Mouse (Mus musculus) G1E (cell line): ENCODE results near the gene Ptpn13. TPM values are rescaled to one million over a fixed set of nuclear protein-coding genes. Genes with fewer than 3 reads are reported as not detected.

Experiments used
- ATAC-seq: 2 replicates; pipeline ENCODE4 v1.8.0; 2016; ENCODE audit warnings: mild to moderate bottlenecking; ENCODE audit not compliant: insufficient number of reproducible peaks, poor library complexity, low FRiP score, severe bottlenecking; ENCODE audit errors: extremely low read depth
- DNase-seq: peaks from one replicate; pipeline ENCODE4 v3.0.0; 2012; ENCODE audit warnings: low spot score
- H3K27me3 ChIP-seq: 2 replicates; pipeline ENCODE4 v1.6.1; 2012; ENCODE audit warnings: mild to moderate bottlenecking, low read length, inconsistent platforms; ENCODE audit not compliant: insufficient read depth
- H3K36me3 ChIP-seq: replicated peaks from 2 replicates; pipeline ENCODE3; 2012; ENCODE audit warnings: mild to moderate bottlenecking, inconsistent platforms
- H3K4me1 ChIP-seq: 2 replicates; pipeline ENCODE4 v1.6.1; 2012; ENCODE audit warnings: low read depth, low read length, inconsistent platforms, mixed read lengths; ENCODE audit not compliant: insufficient read depth
- H3K4me3 ChIP-seq: 2 replicates; pipeline ENCODE4 v1.5.1; 2012; ENCODE audit warnings: low read depth, mild to moderate bottlenecking, inconsistent platforms, low read length, moderate library complexity, mixed read lengths
- H3K9me3 ChIP-seq: replicated peaks from 2 replicates; pipeline ENCODE4 v1.6.1; 2012; ENCODE audit warnings: inconsistent platforms
- CTCF ChIP-seq: IDR thresholded peaks from 2 replicates; pipeline ENCODE4 v1.5.1; 2012; ENCODE audit warnings: low read depth, low read length, inconsistent platforms, mixed read lengths
- GATA1 ChIP-seq: IDR thresholded peaks from 2 replicates; pipeline ENCODE4 v1.6.1; 2012; ENCODE audit warnings: borderline replicate concordance, low read length, inconsistent platforms, mixed read lengths
- GATA2 ChIP-seq: IDR thresholded peaks from 2 replicates; pipeline ENCODE4 v1.6.1; 2012; ENCODE audit warnings: low read depth, low read length, inconsistent platforms, borderline replicate concordance
- POLR2AphosphoS5 ChIP-seq: IDR thresholded peaks from 2 replicates; pipeline ENCODE4 v1.6.1; 2012; ENCODE audit warnings: low read depth, low read length, inconsistent platforms; ENCODE audit not compliant: insufficient replicate concordance
- TAL1 ChIP-seq: conservative IDR thresholded peaks from 2 replicates; pipeline ENCODE4 v1.6.1; 2012; ENCODE audit warnings: low read depth, low read length, inconsistent platforms, mixed read lengths
- polyA plus RNA-seq: library from polyadenylated mRNA; stranded (reverse); fragments of >175 nt; gene quantifications from 2 replicates; pipeline ENCODE4 v1.2.3, GENCODE M21; 2012
- total RNA-seq, 2 experiments: library from RNA; stranded (forward) in 1 of 2; stranded (reverse) in 1 of 2; fragments of 200-1000 nt in 1 of 2; fragments of >200 nt in 1 of 2; fragmentation: Nextera tagmentation in 1 of 2; gene quantifications; 2 replicates each; pipeline ENCODE4 v1.2.3; 2014 to 2017

The Ptpn13 gene
- total and polyA plus RNA-seq, 3 experiments, result 0.27 TPM; not detected in 2

- ATAC-seq, result no peak
- no peak overlapping the region for H3K4me3 ChIP-seq
- TF ChIP-seq TAL1 (no peak), GATA1 (no peak), CTCF (no peak), GATA2 (no peak), POLR2AphosphoS5 (no peak)
- no peaks in the 10 kb centered on the region for H3K4me1 ChIP-seq
- H3K36me3 ChIP-seq, result no peaks in the 10 kb centered on the region
- peaks cover 39% of the 10 kb centered on the region for H3K9me3 ChIP-seq
- no peak for DNase-seq
- no peaks in the 10 kb centered on the region for H3K27me3 ChIP-seq
Observed at GRCm38 (mm10) chr5:103448470-103448869, 23.5 kb downstream of the Ptpn13 start.

DNA sequence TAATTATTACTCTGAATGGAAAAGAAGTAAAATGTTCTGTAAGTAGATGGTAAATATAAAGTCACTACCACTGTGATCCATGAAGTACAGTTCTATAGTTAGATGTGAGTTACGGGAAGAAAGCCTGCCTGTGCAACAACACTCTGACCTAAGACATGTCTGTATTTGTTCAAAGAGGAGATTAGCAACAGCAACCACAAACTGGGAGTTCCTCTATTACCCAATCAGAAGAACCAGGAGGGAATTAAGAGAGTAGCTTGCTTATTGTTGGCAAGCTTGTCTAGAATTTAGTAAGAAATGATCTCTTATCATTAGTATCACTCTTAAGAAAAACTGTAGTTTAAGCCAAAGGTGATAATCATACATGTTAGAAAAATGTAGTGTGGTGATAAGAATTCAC, 25.7 kb downstream of the Ptpn13 start:
- Histone ChIP-seq H3K4me3 (no peak overlapping the region), H3K27me3 (no peaks in the 10 kb centered on the region), H3K36me3 (no peaks in the 10 kb centered on the region), H3K4me1 (no peaks in the 10 kb centered on the region), H3K9me3 (peaks cover 40% of the 10 kb centered on the region)
- TF ChIP-seq CTCF (no peak), POLR2AphosphoS5 (no peak), GATA2 (no peak), TAL1 (no peak), GATA1 (no peak)
- no peak for DNase-seq
- no peak for ATAC-seq

DNA sequence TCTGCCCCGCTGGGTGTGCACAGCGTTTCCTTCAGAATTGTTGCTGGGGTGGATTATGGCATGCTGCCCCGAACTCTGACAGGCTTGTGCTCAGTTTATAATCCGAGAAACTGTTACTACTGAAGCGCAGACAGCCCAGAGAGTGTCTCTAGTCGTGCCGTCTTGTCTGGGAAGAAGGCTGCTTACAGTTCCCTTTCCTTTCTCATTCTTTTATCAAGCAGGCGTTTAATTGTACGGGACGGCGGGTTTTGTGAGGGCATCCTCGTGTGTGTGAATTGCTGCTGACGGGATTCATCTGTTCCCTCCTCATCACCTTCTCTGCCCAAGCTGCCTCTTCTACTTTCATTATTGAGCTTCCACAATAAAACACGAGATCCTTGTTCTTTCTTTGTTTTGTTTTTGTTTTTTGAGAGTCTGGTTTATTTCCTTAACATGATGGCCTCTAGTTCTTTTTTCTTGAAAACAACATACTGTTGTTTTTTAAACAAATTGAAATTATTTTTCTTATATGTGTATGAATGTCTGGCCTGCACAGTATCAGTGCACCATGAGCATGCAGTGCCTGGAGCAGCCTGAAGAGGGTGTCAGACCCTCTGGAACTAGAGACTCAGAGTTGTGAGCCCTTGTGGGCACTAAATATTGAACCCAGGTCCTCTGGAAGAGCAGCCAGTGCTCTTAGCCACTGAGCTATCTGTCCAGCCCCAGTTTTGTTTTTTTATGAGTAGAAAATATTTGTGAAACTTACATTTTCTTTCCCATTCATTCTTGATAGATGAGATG, 28.6 kb downstream of the Ptpn13 start:
- no peaks in the 10 kb centered on the region for H3K4me1 ChIP-seq
- DNase-seq (no peak), ATAC-seq (no peak)
- no peak overlapping the region for H3K4me3 ChIP-seq
- TF ChIP-seq TAL1, result no peak
- no peak for TF ChIP-seq POLR2AphosphoS5
- no peak for TF ChIP-seq CTCF
- TF ChIP-seq GATA1, result no peak
- TF ChIP-seq GATA2, result no peak
- H3K27me3 ChIP-seq, result no peaks in the 10 kb centered on the region
- H3K9me3 ChIP-seq, result peaks cover 26% of the 10 kb centered on the region
- no peaks in the 10 kb centered on the region for H3K36me3 ChIP-seq

DNA sequence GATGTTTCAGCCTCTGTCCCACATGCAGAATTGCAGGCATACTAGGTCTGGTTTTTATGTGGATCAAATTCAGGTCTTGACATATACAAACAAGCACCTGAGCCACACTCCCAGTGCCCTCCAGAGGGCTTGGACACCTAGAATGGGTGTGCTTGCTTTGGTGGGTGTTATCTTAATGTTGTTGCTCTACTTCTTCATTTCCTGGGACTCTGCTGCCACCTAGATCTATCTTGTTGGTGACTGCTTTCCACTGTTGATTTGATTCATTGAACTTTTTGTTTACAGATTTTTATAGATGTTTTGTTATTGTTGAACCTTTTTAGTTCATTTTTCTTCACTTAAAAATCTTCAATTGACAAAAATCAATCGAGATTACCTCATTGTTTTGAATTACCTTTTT, 31.8 kb downstream of the Ptpn13 start:
- no peak for ATAC-seq
- H3K27me3 ChIP-seq, result no peaks in the 10 kb centered on the region

GRCm38 (mm10) chr5:103458411-103458810, 33.4 kb downstream of the Ptpn13 start:
- no peaks in the 10 kb centered on the region for H3K36me3 ChIP-seq
- TF ChIP-seq CTCF, result no peak
- no peak for TF ChIP-seq GATA1
- TF ChIP-seq TAL1, result no peak
- no peak for TF ChIP-seq GATA2
- no peak for TF ChIP-seq POLR2AphosphoS5
- no peak for DNase-seq
- peaks cover 43% of the 10 kb centered on the region for H3K9me3 ChIP-seq
- H3K27me3 ChIP-seq, result no peaks in the 10 kb centered on the region
- no peaks in the 10 kb centered on the region for H3K4me1 ChIP-seq
- no peak overlapping the region for H3K4me3 ChIP-seq
- no peak for ATAC-seq

More for the DNA sequence above, 31.8 kb downstream of the Ptpn13 start:
- H3K4me3 ChIP-seq, result no peak overlapping the region
- H3K4me1 ChIP-seq, result no peaks in the 10 kb centered on the region
- H3K36me3 ChIP-seq, result no peaks in the 10 kb centered on the region
- TF ChIP-seq GATA1 (no peak), TAL1 (no peak)
- peaks cover 34% of the 10 kb centered on the region for H3K9me3 ChIP-seq
- no peak for DNase-seq

- DNase-seq (no peak), ATAC-seq (no peak)
- no peak for TF ChIP-seq POLR2AphosphoS5
- TF ChIP-seq CTCF, result no peak
- no peak for TF ChIP-seq TAL1
- no peak for TF ChIP-seq GATA2
- TF ChIP-seq GATA1, result no peak
- Histone ChIP-seq H3K36me3 (no peaks in the 10 kb centered on the region), H3K27me3 (no peaks in the 10 kb centered on the region), H3K4me3 (no peak overlapping the region), H3K9me3 (peaks cover 49% of the 10 kb centered on the region), H3K4me1 (no peaks in the 10 kb centered on the region)
Observed at GRCm38 (mm10) chr5:103458959-103459675, 34.1 kb downstream of the Ptpn13 start.
